Mouse (Mus musculus): ENCODE results near the gene Mbd3. TPM values are rescaled to one million over a fixed set of nuclear protein-coding genes. Genes with fewer than 3 reads are reported as not detected.

Mbd3 gene
- 66.7 and 79.5 TPM in 2 replicates for polyA plus RNA-seq (2012; rRNA removed)
- polyA plus RNA-seq (2014; fragmentation: Nextera tagmentation; extraction: Ambion mirVana), result 43.7 and 44.3 TPM in 2 replicates

DNA sequence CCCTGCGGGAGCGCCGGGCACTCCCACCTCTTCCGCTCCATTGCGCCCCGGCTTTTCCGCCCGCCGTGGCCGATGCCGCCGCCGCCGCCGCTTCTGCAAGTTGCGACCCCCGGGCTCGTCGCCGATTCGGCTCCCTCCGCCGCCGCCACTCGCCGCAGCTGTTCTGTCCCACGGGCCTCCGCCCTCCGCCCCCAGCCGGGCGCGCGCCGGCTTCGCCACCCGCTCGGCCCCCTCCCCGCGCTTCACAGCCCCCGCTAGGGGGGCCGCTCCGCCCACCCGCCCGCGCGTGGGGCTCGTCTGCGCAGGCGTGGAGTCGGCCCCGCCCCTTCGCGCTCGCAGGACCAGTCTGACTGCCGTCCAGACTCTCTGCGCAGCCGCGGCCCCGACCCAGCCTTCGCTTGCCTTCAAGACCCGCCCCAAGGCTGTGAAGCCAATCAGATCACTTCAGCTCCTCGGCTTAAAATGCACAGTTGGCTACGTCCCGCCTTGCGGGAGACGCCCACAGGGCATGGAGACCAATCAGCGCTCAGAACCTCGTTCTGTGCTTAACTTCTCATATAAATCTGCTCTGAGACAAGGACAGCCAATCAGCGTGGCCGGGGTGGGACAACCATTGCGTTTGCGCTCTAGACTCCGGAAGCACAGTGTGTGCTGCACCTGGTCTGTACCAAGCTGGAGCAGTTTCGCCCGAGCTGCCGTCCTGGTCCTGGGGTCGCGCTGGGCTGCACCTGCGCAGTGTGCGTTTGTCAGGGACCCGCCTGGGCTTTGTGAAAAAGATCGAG lies at the start of gene Mbd3:
Gene Mbd3 (minus strand): TSS at position 360 of the 782 bp plus-strand sequence.
- Histone ChIP-seq H3K4me2 (ENCODE audit: low read depth) (peak within 1 kb of the TSS; percentile 99), H3K27ac (peak within 1 kb of the TSS; percentile 97), H3K4me1 (replicated peaks; ENCODE audit: control insufficient read depth in 2 of 2, insufficient read depth in 2 of 2, low read length in 1 of 2) (peaks cover 17 to 19% of the 10 kb centered on the region in 2 experiments), H3K4me3 (ENCODE audit: insufficient read depth in 1 of 2, low read depth in 2 of 2, low read length in 2 of 2) (peak within 1 kb of the TSS; percentile 64 to 90), H3K36me3 (replicated peaks; ENCODE audit: control insufficient read depth, insufficient read depth, low read depth) (peaks cover 28% of the 10 kb centered on the region), H3K9ac (replicated peaks) (peak within 1 kb of the TSS; percentile 95), H3K27me3 (ENCODE audit: control insufficient read depth, insufficient read depth, low read length) (no peaks in the 10 kb centered on the region), H3K9me3 (ENCODE audit: control insufficient read depth, low read length) (no peaks in the 10 kb centered on the region)
- DNase-seq (ENCODE audit: low read depth in 3 of 3, low spot score in 3 of 3) (peak; percentile 100), ATAC-seq (ENCODE audit: insufficient read depth) (peak; percentile 94)
- WGBS (ENCODE audit: insufficient replicate concordance), result under 1% methylated on average over 80 of the region's 82 CpGs
- TF ChIP-seq CTCF (IDR thresholded peaks at IDR 0.05; ENCODE audit: low read depth), result no peak
- no peak for TF ChIP-seq EP300 (IDR thresholded peaks at IDR 0.05; ENCODE audit: low read depth)

DNA sequence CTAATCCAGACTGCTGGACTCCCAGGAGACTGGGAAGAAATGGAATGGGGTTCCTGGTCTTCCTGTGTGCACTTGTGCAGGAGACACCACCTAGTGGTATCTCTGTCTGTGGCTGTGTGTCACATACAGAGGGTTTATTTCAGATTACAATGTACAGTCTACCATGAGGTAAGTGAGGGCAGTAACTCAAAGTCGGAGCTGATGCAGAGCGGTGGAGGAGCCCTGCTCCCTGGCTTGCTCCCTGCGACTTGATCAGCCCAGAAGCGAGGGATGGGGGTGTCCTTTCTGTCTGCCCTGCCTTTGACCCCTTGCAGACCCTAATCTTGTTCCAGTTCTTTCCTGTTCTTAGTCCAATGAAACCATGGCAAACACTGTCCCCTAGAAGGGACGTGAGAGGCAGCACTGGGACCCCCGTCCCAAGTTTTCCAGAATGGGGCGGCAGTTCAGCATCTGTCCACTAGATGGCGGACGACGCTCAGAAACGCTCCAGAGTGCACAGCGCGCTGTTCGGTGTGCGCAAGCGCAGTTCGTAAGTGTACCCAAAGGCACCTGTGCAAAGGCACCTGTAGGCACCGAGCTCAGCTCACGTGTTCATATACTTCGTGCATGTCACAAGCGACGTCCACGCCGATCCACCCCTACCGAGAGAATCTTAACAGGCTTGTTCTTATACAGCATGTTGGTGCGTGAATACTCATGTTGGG lies 46.7 kb upstream of the Mbd3 start:
- Histone ChIP-seq H3K9ac (replicated peaks) (no peak overlapping the region), H3K4me3 (ENCODE audit: insufficient read depth in 1 of 2, low read depth in 2 of 2, low read length in 2 of 2) (no peak overlapping the region), H3K27ac (no peak overlapping the region), H3K4me1 (replicated peaks; ENCODE audit: control insufficient read depth in 2 of 2, insufficient read depth in 2 of 2, low read length in 1 of 2) (peaks cover 6 to 13% of the 10 kb centered on the region in 2 experiments), H3K4me2 (ENCODE audit: low read depth) (no peak overlapping the region), H3K27me3 (ENCODE audit: control insufficient read depth, insufficient read depth, low read length) (no peaks in the 10 kb centered on the region), H3K36me3 (replicated peaks; ENCODE audit: control insufficient read depth, insufficient read depth, low read depth) (no peaks in the 10 kb centered on the region), H3K9me3 (ENCODE audit: control insufficient read depth, low read length) (no peaks in the 10 kb centered on the region)
- WGBS (ENCODE audit: insufficient replicate concordance), result 9% methylated on average over 26 of the region's 26 CpGs
- DNase-seq (ENCODE audit: low read depth in 3 of 3, low spot score in 3 of 3), result peak; percentile 50 to 59 (median 57)
- no peak for TF ChIP-seq EP300 (IDR thresholded peaks at IDR 0.05; ENCODE audit: low read depth)
- TF ChIP-seq CTCF (IDR thresholded peaks at IDR 0.05; ENCODE audit: low read depth), result peak; percentile 99
- peak; percentile 64 for ATAC-seq (ENCODE audit: insufficient read depth)

DNA sequence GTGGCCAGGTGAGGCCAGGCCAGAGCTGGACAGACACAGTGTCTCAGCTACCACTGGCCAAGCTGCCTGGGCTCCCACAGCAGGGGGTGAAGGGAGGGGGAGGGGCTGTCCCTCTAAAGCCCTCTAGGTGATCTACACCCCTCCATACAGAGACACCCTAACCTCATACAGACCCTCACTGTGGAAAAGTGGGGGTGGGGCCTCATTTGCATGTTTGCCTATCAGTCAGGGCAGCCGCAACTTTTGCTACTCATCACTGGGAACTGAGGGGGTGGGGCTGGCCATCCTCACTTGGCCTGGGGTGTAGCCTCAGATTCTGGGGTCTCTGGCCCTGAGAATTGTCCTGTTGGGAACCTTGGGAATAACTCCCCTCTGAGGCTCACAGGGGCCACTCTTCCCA lies 45.7 kb upstream of the Mbd3 start:
- 35% methylated on average over 1 of the region's 1 CpGs for WGBS (ENCODE audit: insufficient replicate concordance)
- TF ChIP-seq CTCF (IDR thresholded peaks at IDR 0.05; ENCODE audit: low read depth) (no peak), EP300 (IDR thresholded peaks at IDR 0.05; ENCODE audit: low read depth) (no peak)
- H3K9ac ChIP-seq (replicated peaks), result no peak overlapping the region; the same call in 1 of the 2 replicates
- no peak overlapping the region for H3K27ac ChIP-seq
- no peak for ATAC-seq (ENCODE audit: insufficient read depth)
- DNase-seq (ENCODE audit: low read depth in 3 of 3, low spot score in 3 of 3), result no peak
- peaks cover 0 to 7% of the 10 kb centered on the region in 2 experiments; a peak in 1 of 4 replicates for H3K4me1 ChIP-seq (replicated peaks; ENCODE audit: control insufficient read depth in 2 of 2, insufficient read depth in 2 of 2, low read length in 1 of 2)
- H3K4me3 ChIP-seq (ENCODE audit: insufficient read depth in 1 of 2, low read depth in 2 of 2, low read length in 2 of 2), result no peak overlapping the region
- no peak overlapping the region for H3K4me2 ChIP-seq (ENCODE audit: low read depth)
- no peaks in the 10 kb centered on the region for H3K27me3 ChIP-seq (ENCODE audit: control insufficient read depth, insufficient read depth, low read length)
- no peaks in the 10 kb centered on the region for H3K36me3 ChIP-seq (replicated peaks; ENCODE audit: control insufficient read depth, insufficient read depth, low read depth)
- no peaks in the 10 kb centered on the region for H3K9me3 ChIP-seq (ENCODE audit: control insufficient read depth, low read length)

DNA sequence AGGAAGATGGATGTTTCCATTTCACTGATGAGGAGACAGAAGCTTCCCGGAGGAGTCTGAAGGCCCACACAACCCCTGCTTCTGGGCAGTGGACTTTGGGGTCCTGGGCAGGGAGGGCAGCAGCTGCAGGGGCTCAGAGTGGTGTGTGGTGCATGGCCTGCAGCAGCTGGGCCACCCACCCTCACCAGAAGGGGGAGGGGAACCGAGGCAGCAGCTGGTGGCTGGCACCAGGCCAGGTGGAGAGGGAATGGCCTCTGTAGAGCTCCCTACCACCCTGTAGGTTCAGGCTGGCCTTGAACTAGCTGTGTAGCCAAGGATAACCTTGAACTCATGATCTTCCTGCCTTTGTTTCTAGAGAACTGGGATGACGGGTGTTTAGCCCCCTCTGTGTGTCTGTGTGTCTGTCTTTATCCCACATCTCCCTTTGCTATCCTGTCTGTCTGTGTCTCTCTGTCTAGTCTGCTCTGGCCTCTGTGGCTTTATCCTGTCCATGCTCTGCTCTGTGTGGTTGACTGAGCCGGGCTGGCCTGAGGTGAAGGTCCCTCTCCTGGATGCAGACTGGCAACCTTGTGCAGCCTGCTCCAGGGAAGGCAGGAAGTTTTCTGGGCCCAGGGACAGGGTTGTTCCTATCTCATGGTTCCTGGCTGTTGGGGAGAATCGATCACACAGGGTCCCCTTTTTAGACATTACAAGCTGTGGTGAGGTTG lies 45.1 kb upstream of the Mbd3 start:
- Histone ChIP-seq H3K9me3 (ENCODE audit: control insufficient read depth, low read length) (no peaks in the 10 kb centered on the region), H3K9ac (replicated peaks) (no peak overlapping the region; the same call in 1 of the 2 replicates), H3K4me2 (ENCODE audit: low read depth) (no peak overlapping the region), H3K4me3 (ENCODE audit: insufficient read depth in 1 of 2, low read depth in 2 of 2, low read length in 2 of 2) (no peak overlapping the region), H3K36me3 (replicated peaks; ENCODE audit: control insufficient read depth, insufficient read depth, low read depth) (no peaks in the 10 kb centered on the region), H3K4me1 (replicated peaks; ENCODE audit: control insufficient read depth in 2 of 2, insufficient read depth in 2 of 2, low read length in 1 of 2) (peaks cover 0 to 7% of the 10 kb centered on the region in 2 experiments; a peak in 1 of 4 replicates), H3K27ac (no peak overlapping the region), H3K27me3 (ENCODE audit: control insufficient read depth, insufficient read depth, low read length) (no peaks in the 10 kb centered on the region)
- TF ChIP-seq EP300 (IDR thresholded peaks at IDR 0.05; ENCODE audit: low read depth), result no peak
- no peak for TF ChIP-seq CTCF (IDR thresholded peaks at IDR 0.05; ENCODE audit: low read depth)
- no peak for DNase-seq (ENCODE audit: low read depth in 3 of 3, low spot score in 3 of 3)
- WGBS (ENCODE audit: insufficient replicate concordance), result 51% methylated on average over 5 of the region's 5 CpGs
- ATAC-seq (ENCODE audit: insufficient read depth), result no peak
